13 mouse cellular contexts compared by ENCODE assay signal in the genomic region with DNA sequence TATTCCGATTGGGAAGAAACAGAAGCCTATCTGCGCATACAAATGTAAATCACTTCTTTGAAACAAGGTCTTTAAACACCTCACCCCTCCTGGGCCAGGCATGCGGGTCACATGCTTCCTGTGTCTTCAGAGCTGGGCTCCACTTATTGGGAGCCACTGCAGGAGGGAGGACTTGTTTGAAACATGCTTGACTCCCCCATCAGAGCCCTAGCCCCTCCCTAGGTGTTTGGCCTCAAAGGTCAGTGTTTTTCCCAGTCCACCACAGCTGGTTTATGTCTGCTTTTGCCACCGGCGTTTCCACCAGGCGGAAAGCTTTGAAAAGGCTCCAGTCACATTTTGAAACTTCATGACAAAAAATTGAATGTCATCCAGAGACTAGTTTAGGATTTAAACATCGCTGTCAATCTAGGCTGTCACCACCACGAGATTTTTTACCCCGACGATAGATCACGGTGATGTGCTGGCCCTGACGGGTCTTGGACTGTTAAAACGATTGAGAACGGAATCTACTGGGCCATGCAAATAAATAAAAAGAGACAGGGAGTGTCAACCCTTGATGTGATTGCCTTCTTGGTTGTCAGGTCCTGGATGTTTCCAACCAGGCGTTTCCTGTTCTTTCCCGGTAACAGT.
DNase-seq lines count a peak whose midpoint lies in the region.
"Had no signal": no experiment of that assay in that cellular context is flagged by ENCODE, and none has a peak within 500 bp of the region (broad histone marks: within the 10 kb centered on the region; RNA-seq: fewer than 3 reads in every experiment).

No protein-coding gene starts in this region.

- WGBS in heart, embryonic 10.5 days: 64% methylated on average over 16 of the region's 16 CpGs
- WGBS in forebrain, embryonic 10.5 days: 81% methylated on average over 16 of the region's 16 CpGs

- H3K9me3 ChIP-seq in heart, embryonic 10.5 days: no peaks in the 10 kb centered on the region
- no peaks in the 10 kb centered on the region for H3K9me3 ChIP-seq in forebrain, embryonic 10.5 days
- H3K9me3 ChIP-seq: embryonic facial prominence, embryonic 15.5 days; limb, embryonic 12.5 days; midbrain, embryonic 15.5 days; stomach, embryonic 15.5 days had no signal

- no peak overlapping the region for H3K4me3 ChIP-seq in heart, embryonic 10.5 days
- H3K4me3 ChIP-seq in forebrain, embryonic 10.5 days: no peak overlapping the region
- H3K4me3 ChIP-seq: embryonic facial prominence, embryonic 15.5 days; limb, embryonic 12.5 days; midbrain, embryonic 15.5 days; stomach, embryonic 15.5 days had no signal

- H3K27me3 ChIP-seq in heart, embryonic 10.5 days (ENCODE audit: insufficient read depth, poor library complexity, severe bottlenecking): no peaks in the 10 kb centered on the region
- H3K27me3 ChIP-seq in forebrain, embryonic 10.5 days (ENCODE audit: poor library complexity, severe bottlenecking): no peaks in the 10 kb centered on the region
- H3K27me3 ChIP-seq: embryonic facial prominence, embryonic 15.5 days; limb, embryonic 12.5 days; midbrain, embryonic 15.5 days; stomach, embryonic 15.5 days had no signal

- peaks cover 34% of the 10 kb centered on the region for H3K4me1 ChIP-seq in heart, embryonic 10.5 days
- H3K4me1 ChIP-seq in forebrain, embryonic 10.5 days: peaks cover 22% of the 10 kb centered on the region

- DNase-seq in kidney, adult 11 months: peak; percentile 26
- no peak for DNase-seq in kidney, adult 8-10 months
- DNase-seq in heart, embryonic 10.5 days (ENCODE audit: low spot score): no peak
- peak; percentile 38 to 46 for DNase-seq in kidney, postnatal 36 days
- peak; percentile 60 for DNase-seq in lung, postnatal 14 days
- no peak for DNase-seq in thymus, postnatal 0 days (ENCODE audit: low spot score)
- DNase-seq in forebrain, embryonic 10.5 days (ENCODE audit: extremely low spot score, low spot score): no peak
- DNase-seq in T-cell, adult 2 months (ENCODE audit: low spot score): no peak
- DNase-seq: gastrocnemius, postnatal 25 days had no signal

- H3K36me3 ChIP-seq in heart, embryonic 10.5 days: no peaks in the 10 kb centered on the region
- H3K36me3 ChIP-seq in forebrain, embryonic 10.5 days (replicated peaks): no peaks in the 10 kb centered on the region
- H3K36me3 ChIP-seq: embryonic facial prominence, embryonic 15.5 days; limb, embryonic 12.5 days; midbrain, embryonic 15.5 days; stomach, embryonic 15.5 days had no signal

- peak overlapping the region; percentile 23; the same call in 1 of the 2 replicates for H3K27ac ChIP-seq in heart, embryonic 10.5 days
- no peak overlapping the region; the same call in 1 of the 2 replicates for H3K27ac ChIP-seq in forebrain, embryonic 10.5 days
- H3K27ac ChIP-seq: embryonic facial prominence, embryonic 15.5 days; limb, embryonic 12.5 days; midbrain, embryonic 15.5 days had no signal

Comparison
In these comparisons a context has a peak if more than half of its experiments do, and no peak if none do; other contexts are left out.
1. DNase-seq: peak in kidney, adult 11 months (single experiment), kidney, postnatal 36 days (2 of 2) and lung, postnatal 14 days (single experiment); none in kidney, adult 8-10 months (0 of 2), heart, embryonic 10.5 days (single experiment), thymus, postnatal 0 days (single experiment), forebrain, embryonic 10.5 days (single experiment) and T-cell, adult 2 months (single experiment).